Mouse (Mus musculus): ENCODE results near the gene C8a.

The C8a gene

DNA sequence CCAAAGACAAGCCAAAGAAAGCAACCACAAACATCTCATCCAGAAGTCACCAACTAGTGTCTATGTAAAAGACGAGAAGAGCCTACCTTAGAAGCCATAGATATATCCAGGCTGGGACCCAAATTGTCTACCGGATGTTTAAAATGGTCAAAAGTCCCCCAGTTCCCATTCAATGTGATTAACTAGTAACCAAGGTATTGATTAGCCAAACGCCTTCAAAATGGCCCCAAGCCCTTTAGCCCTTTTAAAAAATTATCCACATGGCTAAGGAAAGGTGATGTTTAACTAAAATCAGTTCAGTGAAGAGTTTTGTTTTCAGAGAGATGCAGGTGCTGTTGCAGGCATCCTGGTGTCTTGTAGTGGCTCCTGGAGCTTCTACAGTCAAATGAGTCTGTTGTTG, at the start of gene C8a:
TSS of gene C8a (minus strand) at position 76 of the 400 bp plus-strand sequence.
- DNase-seq (ENCODE audit: low read depth) = no peak

GRCm38 (mm10) chr4:104925383-104925782, 49.2 kb upstream of the C8a start:
- DNase-seq (ENCODE audit: low read depth) = no peak

DNA sequence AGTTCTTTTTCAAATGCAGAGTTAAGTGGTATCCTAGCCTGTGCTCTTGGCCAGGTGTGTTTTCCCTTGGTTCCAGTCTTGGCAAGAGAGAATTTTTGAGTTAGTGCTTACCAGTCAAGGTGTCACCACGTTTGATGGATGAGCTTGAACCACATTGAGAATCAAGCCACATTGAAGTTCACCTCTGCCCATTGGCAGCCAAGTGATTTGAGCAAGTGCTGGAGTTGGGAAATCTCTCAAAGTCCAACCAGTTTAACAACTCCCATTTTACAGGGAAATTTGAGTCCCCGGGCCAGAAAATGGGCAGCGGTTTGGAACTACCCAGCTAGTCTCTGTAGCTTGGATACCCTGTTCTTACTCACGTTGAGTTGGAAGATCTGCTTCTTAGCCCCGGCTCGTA, 41.8 kb upstream of the C8a start:
- no peak for DNase-seq (ENCODE audit: low read depth)

GRCm38 (mm10) chr4:104914711-104915247, 38.6 kb upstream of the C8a start:
- DNase-seq (ENCODE audit: low read depth) = no peak

- no peak for DNase-seq (ENCODE audit: low read depth)
These were observed 37.3 kb upstream of the C8a start, which contains the start of gene Fyb2 for GRCm38 (mm10) chr4:104913291-104914129. Fyb2 (plus strand) TSS chr4:104913456.

DNA sequence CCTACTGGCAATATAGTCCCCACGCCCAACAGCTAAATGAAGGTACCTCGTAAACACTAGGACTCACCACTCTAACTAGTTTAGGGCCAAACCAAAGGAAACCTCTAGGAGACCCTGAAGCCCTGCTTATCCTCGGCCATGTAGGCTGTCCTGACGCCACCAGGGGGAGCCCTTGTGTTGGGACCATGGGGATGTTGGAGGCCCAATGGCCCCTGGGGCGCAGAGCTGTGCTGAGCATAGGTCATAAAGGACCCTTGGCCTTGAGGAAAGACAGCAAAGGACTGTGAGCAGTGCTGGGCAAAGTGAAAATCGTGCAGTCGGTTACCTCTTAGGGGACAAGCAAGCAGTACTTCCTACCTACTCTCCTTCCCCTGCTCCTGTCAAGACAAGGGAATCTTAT, 35.5 kb upstream of the C8a start:
- DNase-seq (ENCODE audit: low read depth) = peak; percentile 9

- DNase-seq (ENCODE audit: low read depth) = no peak
These were observed 28.9 kb upstream of the C8a start for GRCm38 (mm10) chr4:104905049-104905448.

DNA sequence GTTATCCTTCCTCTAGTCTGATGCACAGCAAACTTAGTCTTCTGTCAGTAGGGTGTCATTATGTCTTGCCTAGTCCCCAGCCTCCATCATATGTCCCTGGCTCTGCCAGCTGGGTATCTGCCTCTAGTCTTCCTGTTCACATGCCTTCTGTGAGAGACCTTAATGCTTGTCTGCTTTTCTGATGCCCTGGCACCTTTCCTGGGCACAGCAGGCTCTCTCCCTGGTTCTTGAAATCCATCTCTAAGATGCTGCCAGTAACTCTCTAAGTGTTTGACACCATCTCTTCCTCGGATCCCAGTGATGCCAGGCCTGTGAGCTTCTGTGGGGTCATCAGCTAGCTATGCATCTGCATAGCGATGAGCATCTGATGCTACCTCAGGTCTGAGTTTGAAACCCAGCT, 26.6 kb upstream of the C8a start:
- DNase-seq (ENCODE audit: low read depth) = no peak

- DNase-seq (ENCODE audit: low read depth) = peak; percentile 48
These were observed 18.0 kb upstream of the C8a start for GRCm38 (mm10) chr4:104894004-104894734.

- no peak for DNase-seq (ENCODE audit: low read depth)
These were observed 17.4 kb upstream of the C8a start for GRCm38 (mm10) chr4:104893588-104893987.

DNA sequence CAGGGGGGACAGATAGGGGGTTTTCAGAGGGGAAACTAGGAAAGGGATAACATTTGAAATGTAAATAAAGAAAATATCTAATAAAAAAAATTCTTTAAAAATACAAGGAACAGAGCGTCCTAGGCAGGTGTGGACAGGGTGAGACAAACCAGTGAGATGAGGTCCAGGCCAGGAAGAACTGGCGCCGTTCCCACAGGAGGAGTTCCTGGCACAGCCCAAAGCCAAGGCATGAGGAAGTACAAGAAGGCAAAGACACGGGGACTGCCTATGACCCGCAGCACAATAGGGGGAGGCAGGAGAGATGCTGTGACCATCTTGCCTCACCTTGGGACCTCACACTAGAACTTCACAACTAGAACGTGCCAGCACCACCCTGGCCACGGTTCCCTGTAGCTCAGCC, 15.5 kb upstream of the C8a start:
- DNase-seq (ENCODE audit: low read depth) = no peak

GRCm38 (mm10) chr4:104888499-104889262, 12.5 kb upstream of the C8a start:
- DNase-seq (ENCODE audit: low read depth) = no peak

- no peak for DNase-seq (ENCODE audit: low read depth)
These were observed 11.3 kb upstream of the C8a start for GRCm38 (mm10) chr4:104887486-104887885.

DNA sequence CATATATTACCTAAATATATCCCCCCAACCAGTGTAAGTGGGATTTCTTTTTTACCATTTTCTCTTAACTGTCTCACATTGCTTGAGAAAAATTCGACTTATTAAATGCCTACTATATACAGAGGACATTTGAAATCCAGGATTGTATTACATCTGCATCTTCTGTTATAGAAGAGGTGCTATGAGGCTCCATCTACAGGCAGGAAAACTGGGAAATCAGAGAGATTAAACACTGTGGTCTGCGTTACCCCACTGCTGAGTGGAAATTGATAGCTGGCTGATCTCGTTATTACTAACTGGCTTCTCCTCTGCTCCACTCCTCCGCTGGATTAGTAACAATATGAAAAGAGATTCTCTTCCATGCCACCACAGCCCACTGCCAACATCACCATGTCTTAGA, 366 bp downstream of the C8a start:
- no peak for DNase-seq (ENCODE audit: low read depth)

- DNase-seq (ENCODE audit: low read depth) = no peak
These were observed 6.0 kb downstream of the C8a start for GRCm38 (mm10) chr4:104870196-104870595.

DNA sequence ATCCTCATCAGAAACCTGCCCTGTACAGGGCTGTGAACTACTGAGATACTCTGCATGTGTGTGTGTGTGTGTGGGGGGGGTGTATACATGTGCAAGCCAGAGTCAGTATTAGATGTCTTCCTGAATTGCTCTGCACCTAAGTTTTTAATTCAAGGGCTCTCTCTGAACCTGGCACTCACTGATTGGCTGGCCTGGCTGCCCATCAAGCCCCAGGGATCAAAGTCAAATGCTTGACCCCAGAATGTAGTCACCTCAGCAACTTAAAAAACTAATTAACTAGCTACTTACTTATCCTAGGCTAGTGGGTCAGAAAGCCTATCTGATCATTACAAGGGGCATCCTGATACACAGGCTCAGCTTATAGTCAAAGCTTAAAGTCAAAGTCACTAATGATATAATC, 6.6 kb downstream of the C8a start:
- DNase-seq (ENCODE audit: low read depth) = no peak

GRCm38 (mm10) chr4:104864397-104864796, 11.8 kb downstream of the C8a start:
- no peak for DNase-seq (ENCODE audit: low read depth)

DNA sequence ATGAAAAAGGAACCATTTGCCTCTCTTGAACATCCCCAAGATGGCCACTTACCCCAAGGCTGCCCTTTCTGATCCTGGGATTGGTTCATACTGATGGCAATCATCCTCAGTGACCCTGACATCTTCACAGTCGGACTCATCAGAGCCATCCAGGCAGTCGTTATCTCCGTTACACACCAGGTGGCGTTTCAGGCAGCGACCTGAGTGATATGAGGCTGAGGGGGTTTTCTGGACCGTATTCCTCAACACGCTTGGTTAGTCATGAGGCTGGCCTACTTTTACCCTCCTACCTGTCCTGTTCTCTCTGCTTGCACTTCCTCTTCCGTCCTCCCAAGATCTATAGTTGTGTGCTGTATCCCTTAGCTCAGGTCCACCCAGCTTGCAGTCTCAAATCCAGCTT, 15.0 kb downstream of the C8a start:
- DNase-seq (ENCODE audit: low read depth) = no peak

GRCm38 (mm10) chr4:104857823-104858222, 18.4 kb downstream of the C8a start:
- DNase-seq (ENCODE audit: low read depth) = no peak

- no peak for DNase-seq (ENCODE audit: low read depth)
These were observed 19.2 kb downstream of the C8a start, which contains the start of gene Gm17662 for GRCm38 (mm10) chr4:104857029-104857428. Gm17662 (plus strand) TSS chr4:104857329.

GRCm38 (mm10) chr4:104855216-104855615, 21.0 kb downstream of the C8a start:
- no peak for DNase-seq (ENCODE audit: low read depth)

DNA sequence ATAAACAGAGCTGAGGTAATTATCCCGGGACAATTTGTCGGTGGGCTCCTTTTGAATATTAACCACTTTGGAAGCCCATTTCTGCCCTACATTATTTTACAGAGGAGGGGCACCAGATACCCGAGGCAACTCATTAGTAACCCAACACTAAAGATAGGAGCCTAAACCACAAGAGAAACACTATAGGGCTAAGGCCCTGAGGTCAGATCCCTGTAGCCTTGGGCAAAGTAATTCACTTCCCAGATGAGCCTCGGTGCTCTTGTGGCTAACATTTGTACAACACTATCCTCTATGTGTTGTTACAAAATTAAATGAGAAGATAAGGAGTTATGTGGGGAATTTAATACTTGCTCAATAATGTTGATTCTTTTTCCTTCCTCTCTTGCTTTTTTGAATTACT, 32.7 kb downstream of the C8a start:
- no peak for DNase-seq (ENCODE audit: low read depth)
